Mouse (Mus musculus): ENCODE data around the gene Lrrc58. TPM values are rescaled to one million over a fixed set of nuclear protein-coding genes. Genes with fewer than 3 reads are reported as not detected.

Lrrc58 gene
- total RNA-seq, 2 experiments from 2014 or later: 43.7 to 68.5 TPM

- peak; percentile 45 for ATAC-seq (replicated peaks; ENCODE audit: poor library complexity)
Measured at GRCm38 (mm10) chr16:37868506-37869469, 599 bp downstream of the Lrrc58 start.

GRCm38 (mm10) chr16:37869470-37870231 is 1.5 kb downstream of the Lrrc58 start:
- peak; percentile 45 for ATAC-seq (replicated peaks; ENCODE audit: poor library complexity)

GRCm38 (mm10) chr16:37871112-37871715 is 3.0 kb downstream of the Lrrc58 start:
- no peak for ATAC-seq (replicated peaks; ENCODE audit: poor library complexity)

GRCm38 (mm10) chr16:37874501-37875235 is 6.5 kb downstream of the Lrrc58 start:
- ATAC-seq (replicated peaks; ENCODE audit: poor library complexity): peak; percentile 70

- no peak for ATAC-seq (replicated peaks; ENCODE audit: poor library complexity)
Measured at GRCm38 (mm10) chr16:37877406-37877805, 9.2 kb downstream of the Lrrc58 start.

- 0 out of 2 replicates have a peak, but pooled peaks have one; percentile 29 for ATAC-seq (replicated peaks; ENCODE audit: poor library complexity)
Measured at GRCm38 (mm10) chr16:37878951-37879505, 10.8 kb downstream of the Lrrc58 start.

GRCm38 (mm10) chr16:37879750-37880419 is 11.7 kb downstream of the Lrrc58 start:
- ATAC-seq (replicated peaks; ENCODE audit: poor library complexity): no peak

GRCm38 (mm10) chr16:37881168-37881567 is 13.0 kb downstream of the Lrrc58 start:
- ATAC-seq (replicated peaks; ENCODE audit: poor library complexity): peak; percentile 39; the same call in 1 of the 2 replicates

GRCm38 (mm10) chr16:37888986-37889385 is 20.8 kb downstream of the Lrrc58 start:
- no peak for ATAC-seq (replicated peaks; ENCODE audit: poor library complexity)

- ATAC-seq (replicated peaks; ENCODE audit: poor library complexity): no peak
Measured at GRCm38 (mm10) chr16:37892667-37893066, 24.5 kb downstream of the Lrrc58 start.

GRCm38 (mm10) chr16:37893381-37893780 is 25.2 kb downstream of the Lrrc58 start:
- no peak for ATAC-seq (replicated peaks; ENCODE audit: poor library complexity)

- ATAC-seq (replicated peaks; ENCODE audit: poor library complexity): no peak
Measured at GRCm38 (mm10) chr16:37893942-37894341, 25.8 kb downstream of the Lrrc58 start.

- no peak for ATAC-seq (replicated peaks; ENCODE audit: poor library complexity)
Measured at GRCm38 (mm10) chr16:37898790-37899189, 30.6 kb downstream of the Lrrc58 start.

GRCm38 (mm10) chr16:37899357-37899756 is 31.2 kb downstream of the Lrrc58 start:
- ATAC-seq (replicated peaks; ENCODE audit: poor library complexity): no peak

- ATAC-seq (replicated peaks; ENCODE audit: poor library complexity): no peak
Measured at GRCm38 (mm10) chr16:37901318-37901717, 33.1 kb downstream of the Lrrc58 start.

GRCm38 (mm10) chr16:37906456-37906855 is 38.3 kb downstream of the Lrrc58 start:
- ATAC-seq (replicated peaks; ENCODE audit: poor library complexity): no peak

- ATAC-seq (replicated peaks; ENCODE audit: poor library complexity): no peak
Measured at GRCm38 (mm10) chr16:37911086-37911485, 42.9 kb downstream of the Lrrc58 start.

GRCm38 (mm10) chr16:37916138-37916817 is 48.1 kb downstream of the Lrrc58 start, which contains the start of gene Gpr156:
Gene Gpr156, plus strand, starts transcription at chr16:37916496.
- peak; percentile 54 for ATAC-seq (replicated peaks; ENCODE audit: poor library complexity)

GRCm38 (mm10) chr16:37916818-37917201 is 48.6 kb downstream of the Lrrc58 start:
- ATAC-seq (replicated peaks; ENCODE audit: poor library complexity): 0 out of 2 replicates have a peak, but pooled peaks have one; percentile 11
